Mouse (Mus musculus): Measurements from ENCODE around the gene Tmco4. TPM values are rescaled to one million over a fixed set of nuclear protein-coding genes. Genes with fewer than 3 reads are reported as not detected.

Tmco4 gene
- total RNA-seq, 2 experiments from 2014 or later = 3.7 to 5.5 TPM

DNA sequence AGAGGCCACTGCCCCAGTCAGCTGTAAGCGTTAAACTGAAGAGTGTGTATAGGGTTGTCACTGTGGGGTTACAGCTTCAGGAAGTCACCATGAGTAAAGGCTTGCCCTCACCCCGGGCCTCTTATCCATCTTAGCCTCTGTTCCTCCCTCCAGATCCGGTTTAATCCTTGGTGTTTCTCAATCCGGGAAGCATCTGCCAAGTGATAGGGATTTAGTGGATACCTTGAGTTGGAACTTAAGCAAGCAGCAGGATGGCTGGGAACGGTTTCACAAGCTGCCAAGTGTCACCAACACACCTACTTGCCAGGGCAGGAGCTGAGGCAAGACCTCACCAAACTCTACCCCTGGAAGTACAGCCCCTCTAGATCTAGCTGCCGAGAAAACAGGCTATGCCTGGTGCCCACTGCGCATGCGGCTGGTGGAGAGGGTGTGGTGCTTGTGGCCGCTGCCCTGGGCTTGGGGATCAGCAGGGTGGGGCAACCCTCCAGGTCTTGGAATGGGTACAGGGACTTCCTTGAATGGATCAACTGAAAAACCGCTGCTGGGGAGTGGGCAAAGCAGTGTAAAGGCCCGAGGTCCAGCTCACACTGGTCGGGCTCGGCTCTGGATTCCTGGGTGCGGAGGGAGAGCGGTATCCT lies 117.7 kb downstream of the Tmco4 start:
- peak in 1 of 2 experiments; percentile 30 for DNase-seq (ENCODE audit: low spot score in 2 of 2)

- peak in 1 of 2 experiments; percentile 21 for DNase-seq (ENCODE audit: low spot score in 2 of 2)
Observed at GRCm38 (mm10) chr4:139091066-139091465, 118.4 kb downstream of the Tmco4 start.

GRCm38 (mm10) chr4:139091478-139092355 lies 119.0 kb downstream of the Tmco4 start:
- peak; percentile 52 to 71 for DNase-seq (ENCODE audit: low spot score in 2 of 2)

DNA sequence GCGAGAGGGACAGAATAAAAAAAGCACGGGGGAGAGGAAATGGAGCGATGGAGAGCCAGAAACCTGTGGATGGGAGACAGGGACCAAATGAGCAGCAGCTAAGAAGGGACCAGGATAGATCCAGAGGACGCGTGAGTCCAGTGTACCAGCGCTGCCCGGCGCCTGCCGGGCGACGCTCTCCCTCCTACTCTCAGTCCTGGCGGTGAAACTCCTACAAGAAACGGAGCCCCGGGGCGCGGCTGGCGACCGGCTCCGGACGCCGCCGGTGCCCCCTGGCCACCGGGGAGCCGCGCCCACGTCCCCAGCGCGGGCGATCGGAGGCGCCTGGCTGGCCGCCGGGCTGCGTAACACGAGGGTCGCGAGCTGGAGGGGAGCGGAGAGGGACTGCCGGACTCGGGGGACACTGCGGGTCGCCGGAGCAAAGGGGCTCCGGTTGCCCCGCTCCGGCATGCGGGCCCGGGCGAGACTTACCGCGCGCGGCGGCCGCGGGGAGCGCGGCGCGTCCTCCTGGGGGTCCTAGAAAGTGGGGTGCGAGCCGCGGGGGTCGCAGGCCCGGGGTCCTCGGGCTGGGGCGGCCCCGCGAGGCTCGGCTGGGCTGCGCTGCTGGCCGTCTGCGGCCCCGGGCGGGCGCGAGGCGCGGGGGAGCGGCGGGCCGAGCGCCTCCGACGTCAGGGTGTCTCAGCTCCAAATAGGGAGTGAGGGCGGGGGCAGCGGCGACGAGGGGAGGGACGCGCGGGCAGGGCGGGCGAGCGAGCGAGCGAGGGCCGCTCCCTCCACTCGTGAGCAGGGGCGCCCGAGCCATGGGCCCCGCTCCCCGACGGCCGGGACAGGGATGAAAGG lies 119.9 kb downstream of the Tmco4 start, which contains the start of gene Nbl1:
Gene Nbl1 (minus strand): TSS at position 638 of the 840 bp plus-strand sequence.
- DNase-seq (ENCODE audit: low spot score in 2 of 2) = peak; percentile 71 to 76

- DNase-seq (ENCODE audit: low spot score in 2 of 2) = no peak
Observed at GRCm38 (mm10) chr4:139093196-139093530, 120.5 kb downstream of the Tmco4 start.

GRCm38 (mm10) chr4:139095406-139095805 lies 122.7 kb downstream of the Tmco4 start:
- DNase-seq (ENCODE audit: low spot score in 2 of 2) = peak in 1 of 2 experiments; percentile 10

GRCm38 (mm10) chr4:139096201-139096600 lies 123.5 kb downstream of the Tmco4 start:
- DNase-seq (ENCODE audit: low spot score in 2 of 2) = peak in 1 of 2 experiments; percentile 5

- DNase-seq (ENCODE audit: low spot score in 2 of 2) = no peak
Observed at GRCm38 (mm10) chr4:139100326-139100725, 127.6 kb downstream of the Tmco4 start.

DNA sequence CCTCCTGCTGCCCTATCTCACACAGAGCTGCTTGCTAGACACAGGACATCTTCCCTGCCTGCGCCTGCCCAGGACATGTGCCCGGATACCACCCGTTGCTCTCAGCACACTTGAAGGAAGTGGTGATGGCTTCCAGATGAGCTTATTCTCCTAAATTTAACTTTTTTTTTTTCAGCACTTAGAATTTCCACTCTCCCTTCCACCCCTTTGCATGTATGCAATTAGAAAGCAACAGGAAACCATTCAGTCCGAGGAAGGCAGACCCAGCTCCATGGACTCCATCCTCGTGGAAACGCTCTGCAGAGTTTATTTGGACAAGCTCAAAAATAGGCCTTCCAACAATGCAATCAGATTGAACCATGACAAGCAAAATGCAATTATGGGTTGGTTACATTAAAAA lies 128.9 kb downstream of the Tmco4 start:
- DNase-seq (ENCODE audit: low spot score in 2 of 2) = no peak

- no peak for DNase-seq (ENCODE audit: low spot score in 2 of 2)
Observed at GRCm38 (mm10) chr4:139105453-139105852, 132.8 kb downstream of the Tmco4 start.

Other genes with a start within 250 kb of the Tmco4 start
- gene Pla2g2c, start 248.1 kb upstream of the Tmco4 start, total RNA-seq (2021) = under 1 TPM; 0.16 to 0.39 TPM
- gene Ubxn10, start 235.7 kb upstream of the Tmco4 start, total RNA-seq (2021) = under 1 TPM; 0.52 to 0.54 TPM
- gene Pla2g2f, start 215.3 kb upstream of the Tmco4 start, total RNA-seq (2021) = not detected
- gene Pla2g2d, start 197.2 kb upstream of the Tmco4 start, total RNA-seq (2021) = not detected
- 1 to 10 TPM; 2.0 to 4.3 TPM for gene Pla2g5, start 109.4 kb upstream of the Tmco4 start, total RNA-seq (2021)
- not detected for gene Gm13030, start 98.9 kb upstream of the Tmco4 start, total RNA-seq (2021)
- not detected for gene Pla2g2e, start 94.9 kb upstream of the Tmco4 start, total RNA-seq (2021)
- gene Otud3, start 58.9 kb upstream of the Tmco4 start, total RNA-seq (2021) = 1 to 10 TPM; 6.8 to 7.2 TPM
- not detected for gene Rnf186, start 5.8 kb upstream of the Tmco4 start, total RNA-seq (2021)
- gene Htr6, start 102.7 kb downstream of the Tmco4 start, total RNA-seq (2021) = not detected
- gene Nbl1, start 120.1 kb downstream of the Tmco4 start, total RNA-seq (2021) = 10 to 100 TPM; 68.5 to 74.4 TPM
- 100 to 1,000 TPM; 344 to 382 TPM for gene Minos1, start 158.2 kb downstream of the Tmco4 start, total RNA-seq (2021)
- 100 to 1,000 TPM; 445 to 463 TPM for gene Capzb, start 220.0 kb downstream of the Tmco4 start, total RNA-seq (2021)

Data from gastrocnemius, postnatal 4 days (tissue).